Mouse (Mus musculus) forebrain, embryonic 16.5 days (tissue): ENCODE measurements at regions not wholly inside any gene's neighbourhood (a gene's known extent, or its start where the extent isn't known, plus 50 kb on each side); places are given as distances from the start of the nearest gene placed in this dataset.

Experiments used
- ATAC-seq: fragments of 200-750 bp; cut with Nextera tagmentation; 2 replicates; pipeline ENCODE4 v1.8.0; 2017; ENCODE audit warnings: mild to moderate bottlenecking, moderate library complexity
- H3K27ac ChIP-seq: fragments of 300-500 bp; sonication (generic); 2 replicates; pipeline ENCODE4 v1.5.1; 2014; ENCODE audit warnings: low read length, control low read depth
- H3K27me3 ChIP-seq: fragments of 300-500 bp; sonication (generic); replicated peaks from 2 replicates; pipeline ENCODE4 v1.6.1; 2014; ENCODE audit warnings: low read length; ENCODE audit not compliant: control insufficient read depth, insufficient read depth
- H3K36me3 ChIP-seq: fragments of 300-500 bp; sonication (generic); 2 replicates; pipeline ENCODE4 v1.6.1; 2014; ENCODE audit not compliant: control insufficient read depth, insufficient read depth
- H3K4me1 ChIP-seq: fragments of 300-500 bp; sonication (generic); replicated peaks from 2 replicates; pipeline ENCODE4 v1.6.1; 2014; ENCODE audit warnings: low read length; ENCODE audit not compliant: control insufficient read depth, insufficient read depth
- H3K4me2 ChIP-seq: fragments of 300-500 bp; sonication (generic); 2 replicates; pipeline ENCODE4 v1.6.1; 2014; ENCODE audit warnings: mild to moderate bottlenecking, low read length, control low read depth
- H3K4me3 ChIP-seq: fragments of 300-500 bp; sonication (generic); replicated peaks from 2 replicates; pipeline ENCODE4 v1.5.1; 2014; ENCODE audit warnings: mild to moderate bottlenecking, low read length, control low read depth
- H3K9ac ChIP-seq: fragments of 300-500 bp; sonication (generic); replicated peaks from 2 replicates; pipeline ENCODE4 v1.6.1; 2014; ENCODE audit warnings: low read depth, low read length, control low read depth
- H3K9me3 ChIP-seq: fragments of 300-500 bp; sonication (generic); 2 replicates; pipeline ENCODE4 v1.6.1; 2016; ENCODE audit warnings: low read length; ENCODE audit not compliant: control insufficient read depth
- WGBS: fragments of 180-500 bp; shearing (Covaris S2); extraction: QIAGEN DNeasy Blood & Tissue Kit; methylation state at CpG from one replicate; pipeline ENCODE4 v1.1.7; 2014; 5-methylcytosine and 5-hydroxymethylcytosine counted together

GRCm38 (mm10) chr10:98806798-98807535 lies 107.2 kb upstream of the Atp2b1 start:
- 92% methylated on average over 19 of the region's 19 CpGs for WGBS
- no peaks in the 10 kb centered on the region for H3K9me3 ChIP-seq
- H3K36me3 ChIP-seq: no peaks in the 10 kb centered on the region
- no peak overlapping the region for H3K4me3 ChIP-seq
- H3K27me3 ChIP-seq: no peaks in the 10 kb centered on the region
- H3K27ac ChIP-seq: no peak overlapping the region
- no peak for ATAC-seq
- H3K9ac ChIP-seq: no peak overlapping the region
- no peaks in the 10 kb centered on the region for H3K4me1 ChIP-seq
- H3K4me2 ChIP-seq: no peak overlapping the region

GRCm38 (mm10) chr10:98808644-98809043 lies 105.6 kb upstream of the Atp2b1 start:
- no peak for ATAC-seq
- Histone ChIP-seq H3K9me3 (no peaks in the 10 kb centered on the region), H3K4me3 (no peak overlapping the region), H3K27ac (no peak overlapping the region), H3K27me3 (no peaks in the 10 kb centered on the region), H3K4me1 (no peaks in the 10 kb centered on the region), H3K4me2 (no peak overlapping the region), H3K9ac (no peak overlapping the region), H3K36me3 (no peaks in the 10 kb centered on the region)
- WGBS: 47% methylated on average over 4 of the region's 4 CpGs

DNA sequence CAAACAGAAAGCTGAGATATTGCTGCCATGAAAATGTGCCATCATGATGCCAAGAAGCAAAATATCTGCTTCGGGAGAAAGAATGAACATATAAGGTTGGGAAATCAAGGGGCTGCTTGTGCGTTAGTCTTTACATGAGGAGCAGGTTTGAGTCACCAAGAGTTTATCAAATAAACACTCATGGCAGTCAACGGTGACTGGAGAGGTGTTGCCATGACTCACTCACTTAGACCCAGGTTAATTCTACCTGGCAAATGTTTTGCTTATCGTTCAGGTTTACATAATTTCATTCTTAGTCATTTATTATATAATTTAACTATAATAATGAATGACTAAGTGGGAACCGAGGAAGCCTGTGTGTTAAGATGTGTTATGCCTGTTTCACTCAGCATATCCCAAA lies 85.2 kb upstream of the Atp2b1 start:
- no peaks in the 10 kb centered on the region for H3K4me1 ChIP-seq
- H3K27ac ChIP-seq: no peak overlapping the region
- no peak for ATAC-seq
- no peak overlapping the region for H3K4me3 ChIP-seq
- H3K9ac ChIP-seq: no peak overlapping the region
- 91% methylated on average over 5 of the region's 5 CpGs for WGBS
- H3K27me3 ChIP-seq: no peaks in the 10 kb centered on the region
- no peaks in the 10 kb centered on the region for H3K36me3 ChIP-seq
- H3K4me2 ChIP-seq: no peak overlapping the region
- H3K9me3 ChIP-seq: no peaks in the 10 kb centered on the region

- WGBS: 94% methylated on average over 7 of the region's 7 CpGs
Observed at GRCm38 (mm10) chr10:98831488-98831887, 82.7 kb upstream of the Atp2b1 start.

DNA sequence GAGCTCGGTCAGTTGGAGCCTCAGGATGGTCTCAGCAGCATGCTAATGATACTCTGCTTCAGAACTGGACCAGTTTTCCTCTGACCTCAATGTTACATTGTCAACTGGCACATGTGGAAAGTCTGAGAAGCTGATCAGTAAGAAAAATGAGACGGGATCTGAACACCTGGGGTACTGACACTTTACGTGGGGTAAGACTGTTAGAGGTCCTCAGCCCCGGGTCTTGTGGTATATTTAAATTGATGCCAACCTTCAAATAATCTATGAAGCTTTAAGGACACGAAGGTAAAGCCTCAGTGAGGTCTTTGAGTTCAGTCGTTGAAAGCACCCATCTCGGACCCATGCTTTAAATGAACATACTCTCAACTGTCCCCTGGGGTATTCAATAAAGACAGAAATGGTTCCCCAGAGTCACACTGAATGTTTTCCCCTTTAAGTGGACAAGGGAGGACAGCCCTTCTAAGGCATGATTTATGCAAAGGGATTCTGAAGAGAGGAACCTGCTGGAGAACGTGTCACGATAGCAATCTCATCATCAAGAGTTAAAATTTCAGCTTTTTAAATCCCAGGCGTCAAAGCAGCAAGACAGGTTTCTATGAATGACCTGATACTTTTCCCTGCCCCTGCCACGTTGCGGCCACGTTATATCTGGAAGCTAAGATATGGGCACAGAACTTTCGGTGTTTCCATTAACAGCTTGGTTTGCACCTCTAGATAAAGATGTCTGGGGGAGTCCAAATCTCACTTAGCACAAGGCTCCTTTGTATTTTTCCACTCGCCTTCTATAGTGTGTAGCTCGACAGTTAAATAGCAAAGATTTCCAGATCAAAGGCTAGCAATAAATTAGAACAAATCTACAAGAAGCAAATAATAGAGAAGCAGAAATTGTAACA lies 76.7 kb upstream of the Atp2b1 start:
- Histone ChIP-seq H3K4me3 (no peak overlapping the region), H3K9me3 (no peaks in the 10 kb centered on the region), H3K36me3 (no peaks in the 10 kb centered on the region), H3K27me3 (no peaks in the 10 kb centered on the region), H3K9ac (no peak overlapping the region), H3K27ac (no peak overlapping the region), H3K4me2 (no peak overlapping the region), H3K4me1 (no peaks in the 10 kb centered on the region)
- 76% methylated on average over 16 of the region's 16 CpGs for WGBS
- ATAC-seq: no peak

More at GRCm38 (mm10) chr10:98831488-98831887, 82.7 kb upstream of the Atp2b1 start:
- Histone ChIP-seq H3K27ac (no peak overlapping the region), H3K36me3 (no peaks in the 10 kb centered on the region), H3K9me3 (no peaks in the 10 kb centered on the region), H3K9ac (no peak overlapping the region), H3K4me1 (no peaks in the 10 kb centered on the region), H3K27me3 (no peaks in the 10 kb centered on the region), H3K4me3 (no peak overlapping the region), H3K4me2 (no peak overlapping the region)
- ATAC-seq: no peak

GRCm38 (mm10) chr10:98838926-98839679 lies 75.1 kb upstream of the Atp2b1 start:
- Histone ChIP-seq H3K36me3 (no peaks in the 10 kb centered on the region), H3K9me3 (peaks cover 10% of the 10 kb centered on the region), H3K4me1 (no peaks in the 10 kb centered on the region), H3K4me3 (no peak overlapping the region), H3K9ac (no peak overlapping the region), H3K27me3 (no peaks in the 10 kb centered on the region), H3K4me2 (no peak overlapping the region), H3K27ac (no peak overlapping the region)
- WGBS: 90% methylated on average over 8 of the region's 8 CpGs
- no peak for ATAC-seq

DNA sequence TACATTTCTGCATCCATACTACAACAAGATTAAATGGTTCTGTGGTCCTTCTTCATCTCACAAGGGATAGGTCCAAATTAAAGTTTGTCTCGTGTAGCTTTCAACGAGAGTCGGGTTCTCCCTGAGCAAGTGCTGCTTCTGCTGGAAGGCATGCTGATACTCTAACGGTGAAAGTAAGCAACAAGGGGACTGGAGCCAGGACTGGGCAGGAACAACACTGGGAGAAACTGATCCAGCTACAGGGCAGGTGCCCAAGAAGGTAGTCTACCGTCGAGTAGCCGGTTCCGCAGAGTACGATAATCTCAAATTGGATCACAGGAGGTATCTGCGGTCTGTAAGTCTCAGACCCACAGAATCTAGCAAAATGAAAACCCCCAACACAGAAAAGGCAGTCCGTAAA lies 74.2 kb upstream of the Atp2b1 start:
- Histone ChIP-seq H3K4me1 (no peaks in the 10 kb centered on the region), H3K36me3 (no peaks in the 10 kb centered on the region), H3K4me2 (no peak overlapping the region), H3K27me3 (no peaks in the 10 kb centered on the region), H3K9me3 (peaks cover 11% of the 10 kb centered on the region), H3K27ac (no peak overlapping the region), H3K4me3 (no peak overlapping the region), H3K9ac (no peak overlapping the region)
- 93% methylated on average over 11 of the region's 11 CpGs for WGBS
- ATAC-seq: no peak

- Histone ChIP-seq H3K27me3 (no peaks in the 10 kb centered on the region), H3K4me1 (no peaks in the 10 kb centered on the region), H3K27ac (no peak overlapping the region), H3K9ac (no peak overlapping the region), H3K4me2 (no peak overlapping the region), H3K9me3 (peaks cover 11% of the 10 kb centered on the region), H3K36me3 (no peaks in the 10 kb centered on the region), H3K4me3 (no peak overlapping the region)
- ATAC-seq: no peak
- WGBS: 97% methylated on average over 8 of the region's 8 CpGs
Observed at GRCm38 (mm10) chr10:98840411-98840810, 73.8 kb upstream of the Atp2b1 start.
